Mouse (Mus musculus) kidney, adult 2 months (tissue): Measurements from ENCODE around the gene Arhgap11a.

Experiments used
- CTCF ChIP-seq: fragments of 200-500 bp; conservative IDR thresholded peaks from 2 replicates; pipeline ENCODE4 v1.5.1; 2011; ENCODE audit warnings: low read depth, mild to moderate bottlenecking, control low read depth, low read length, moderate library complexity, mixed read lengths; ENCODE audit not compliant: insufficient read depth, insufficient read length
- POLR2A ChIP-seq: fragments of 200-500 bp; IDR thresholded peaks from one replicate; pipeline ENCODE4 v1.6.1; 2011; ENCODE audit warnings: low read depth, low read length, control low read depth

GRCm38 (mm10) chr2:113803753-113804152 lies 44.7 kb downstream of the Arhgap11a start:
- no peak for TF ChIP-seq CTCF
- TF ChIP-seq POLR2A = no peak
